Mouse (Mus musculus): ENCODE measurements at regions not wholly inside any gene's neighbourhood (a gene's known extent, or its start where the extent isn't known, plus 50 kb on each side); places are given as distances from the start of the nearest gene placed in this dataset.

- TF ChIP-seq CTCF (IDR thresholded peaks at IDR 0.05; ENCODE audit: borderline replicate concordance, insufficient read depth, low read depth, low read length) (no peak), POLR2A (IDR thresholded peaks at IDR 0.05; ENCODE audit: borderline replicate concordance, insufficient read depth, low read length) (no peak)
These were observed 444.9 kb downstream of the Etv1 start for GRCm38 (mm10) chr12:39224073-39224472.
